Mouse (Mus musculus) thymus, postnatal 0 days (tissue): ENCODE results near the gene Olfr1564. TPM values are rescaled to one million over a fixed set of nuclear protein-coding genes. Genes with fewer than 3 reads are reported as not detected.
"Not testable (repeated sequence)": the region's sequence is repeated elsewhere in the genome, so short reads cannot be mapped to it uniquely, and the experiment has no call there.

Experiments used
- DNase-seq: peaks from one replicate; pipeline ENCODE4 v3.0.0-alpha.2; 2015; ENCODE audit warnings: low spot score
- polyA plus RNA-seq: library from polyadenylated mRNA; unstranded; fragments of >200 nt; fragmentation: Nextera tagmentation; extraction: Ambion mirVana; gene quantifications from 2 replicates; pipeline ENCODE4 v1.2.1, GENCODE M21; 2015

Gene Olfr1564
- polyA plus RNA-seq: 0.03 TPM in 1 of 2 replicates, not detected in the other

DNA sequence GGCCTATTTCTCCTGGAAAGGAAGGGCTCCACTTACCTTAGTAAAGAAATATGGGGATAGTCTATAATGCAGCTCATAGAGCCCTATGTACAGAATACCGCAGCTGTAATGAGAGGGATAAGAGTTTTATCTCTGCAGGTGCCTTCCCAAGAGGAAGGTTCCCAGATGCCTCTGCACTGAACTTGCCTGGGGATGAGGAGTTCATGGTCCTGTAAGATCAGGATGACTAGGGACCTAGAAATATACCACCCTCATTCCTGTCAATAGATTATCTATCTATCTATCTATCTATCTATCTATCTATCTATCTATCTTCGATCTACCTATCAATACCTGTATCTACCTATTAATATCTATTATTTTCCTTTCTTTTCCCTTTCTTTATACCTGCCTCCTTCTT is at the start of gene Olfr1564:
TSS of gene Olfr1564 (minus strand) at position 101 of the 400 bp plus-strand sequence.
- no peak for DNase-seq

- DNase-seq: no peak
Observed at GRCm38 (mm10) chr17:33268907-33269306, 47.4 kb upstream of the Olfr1564 start.

DNA sequence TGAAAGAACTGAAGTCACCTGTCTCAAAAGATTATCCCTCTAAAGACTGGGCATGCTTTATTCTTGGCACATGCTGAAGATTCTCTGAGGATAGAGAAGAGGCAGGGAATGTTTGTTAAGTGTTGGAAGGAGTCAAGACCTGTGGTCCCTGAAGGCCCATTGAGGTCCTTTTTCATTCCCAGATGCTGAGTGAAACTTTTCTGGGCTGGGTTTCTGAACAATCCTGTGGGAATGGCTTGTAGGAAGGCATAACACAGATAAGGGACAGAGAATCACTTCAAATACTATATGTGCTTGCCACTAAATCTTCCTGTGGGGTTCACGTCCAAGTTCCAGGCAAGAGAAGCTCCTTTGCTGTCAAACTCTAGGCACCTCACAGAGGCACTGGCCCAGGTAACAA is 42.9 kb upstream of the Olfr1564 start, which contains the start of gene Olfr63:
TSS of gene Olfr63 (plus strand) at position 301 of the 400 bp plus-strand sequence.
- no peak for DNase-seq

DNA sequence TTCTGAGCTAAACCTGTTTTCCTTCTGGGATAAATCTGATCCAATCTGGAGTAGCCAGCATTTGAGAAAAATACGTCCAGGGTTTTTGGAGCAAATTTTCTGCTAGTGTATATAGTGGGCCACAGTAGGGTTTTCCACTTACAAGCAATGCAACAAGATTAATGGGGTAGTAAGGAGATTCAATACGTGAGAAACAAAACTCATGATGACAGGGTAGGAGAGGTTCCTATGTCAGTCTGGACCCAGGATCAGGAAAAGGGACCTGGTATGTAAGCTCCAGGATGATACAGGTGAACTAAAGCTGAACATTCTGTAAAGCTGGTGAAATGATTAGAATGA is 33.8 kb upstream of the Olfr1564 start:
- DNase-seq: not testable (repeated sequence)

GRCm38 (mm10) chr17:33254530-33255318 is 33.2 kb upstream of the Olfr1564 start, which contains the start of gene Zfp955a:
Gene Zfp955a, minus strand, starts transcription at chr17:33255145.
- DNase-seq: not testable (repeated sequence)

GRCm38 (mm10) chr17:33236646-33237045 is 15.2 kb upstream of the Olfr1564 start:
- DNase-seq: not testable (repeated sequence)

GRCm38 (mm10) chr17:33191002-33191401 is 30.5 kb downstream of the Olfr1564 start, which contains the start of gene Olfr239:
Gene Olfr239, plus strand, starts transcription at chr17:33191302.
- not testable (repeated sequence) for DNase-seq

- DNase-seq: not testable (repeated sequence)
Observed at GRCm38 (mm10) chr17:33168147-33168546, 53.3 kb downstream of the Olfr1564 start, which contains the start of gene Olfr55. Gene Olfr55, plus strand, starts transcription at chr17:33168447.

Other genes starting within 250 kb of the Olfr1564 start
- gene Zfp952, start 228.6 kb downstream of the Olfr1564 start, polyA plus RNA-seq: 10.6 and 11.0 TPM in 2 replicates
- 7.8 and 8.1 TPM in 2 replicates for gene Zfp763, start 188.3 kb downstream of the Olfr1564 start, polyA plus RNA-seq
- gene 4921501E09Rik, start 153.6 kb downstream of the Olfr1564 start, polyA plus RNA-seq: not detected in 2 replicates
- gene Zfp563, start 132.4 kb downstream of the Olfr1564 start, polyA plus RNA-seq: 8.7 and 9.2 TPM in 2 replicates
- gene Morc2b, start 82.0 kb downstream of the Olfr1564 start, polyA plus RNA-seq: not detected in 2 replicates
- not detected in 2 replicates for gene Olfr55, start 53.2 kb downstream of the Olfr1564 start, polyA plus RNA-seq
- gene Olfr239, start 30.4 kb downstream of the Olfr1564 start, polyA plus RNA-seq: not detected in 2 replicates
- 19.5 and 21.7 TPM in 2 replicates for gene Zfp955a, start 33.5 kb upstream of the Olfr1564 start, polyA plus RNA-seq
- gene Olfr63, start 43.0 kb upstream of the Olfr1564 start, polyA plus RNA-seq: 0.03 and 0.05 TPM in 2 replicates
- 10.4 and 11.0 TPM in 2 replicates for gene Zfp955b, start 67.9 kb upstream of the Olfr1564 start, polyA plus RNA-seq
- gene Zfp81, start 137.2 kb upstream of the Olfr1564 start, polyA plus RNA-seq: 7.7 and 8.3 TPM in 2 replicates
- 17.9 and 22.5 TPM in 2 replicates for gene Zfp101, start 173.0 kb upstream of the Olfr1564 start, polyA plus RNA-seq
- not detected in 2 replicates for gene Actl9, start 211.2 kb upstream of the Olfr1564 start, polyA plus RNA-seq